Mouse (Mus musculus) MEL (cell line): ENCODE data around the gene Tnks2. TPM values are rescaled to one million over a fixed set of nuclear protein-coding genes. Genes with fewer than 3 reads are reported as not detected.

Experiments
- DNase-seq: peaks from one replicate; pipeline ENCODE4 v3.0.0; 2011; ENCODE audit warnings: low read depth, low spot score
- H3K27ac ChIP-seq: 2 replicates; pipeline ENCODE4 v1.5.1; 2012; ENCODE audit warnings: low read depth, mild to moderate bottlenecking, control low read depth, low read length, moderate library complexity; ENCODE audit not compliant: control insufficient read depth
- H3K27me3 ChIP-seq, 2 experiments: fragments of 150-350 bp in 1 of 2; sonication (generic) in 1 of 2; 2 replicates each; pipeline ENCODE4 v1.6.1; 2012; ENCODE audit warnings: low read length in 2 of 2, mild to moderate bottlenecking in 2 of 2, improper control_type of control experiment in 1 of 2, moderate library complexity in 1 of 2; ENCODE audit not compliant: insufficient read depth in 2 of 2, control insufficient read depth in 1 of 2
- H3K36me3 ChIP-seq, 2 experiments: 2 replicates each; pipeline ENCODE4 v1.6.1; 2012 to 2014; ENCODE audit warnings: low read length in 2 of 2, improper control_type of control experiment in 1 of 2, inconsistent platforms in 1 of 2, mild to moderate bottlenecking in 1 of 2; ENCODE audit not compliant: insufficient read depth in 2 of 2, control insufficient read depth in 1 of 2
- H3K4me1 ChIP-seq, 2 experiments: fragments of 150-350 bp in 1 of 2; sonication (generic) in 1 of 2; 2 replicates each; pipeline ENCODE4 v1.6.1; 2012; ENCODE audit warnings: low read length in 2 of 2, improper control_type of control experiment in 1 of 2, mild to moderate bottlenecking in 1 of 2; ENCODE audit not compliant: insufficient read depth in 2 of 2, control insufficient read depth in 1 of 2
- H3K4me3 ChIP-seq, 2 experiments: fragments of 150-350 bp in 1 of 2; sonication (generic) in 1 of 2; 2 replicates each; pipeline ENCODE4 v1.5.1; 2012; ENCODE audit warnings: low read depth in 2 of 2, low read length in 2 of 2, mild to moderate bottlenecking in 2 of 2, moderate library complexity in 2 of 2, control low read depth in 1 of 2, improper control_type of control experiment in 1 of 2; ENCODE audit not compliant: control insufficient read depth in 1 of 2, insufficient read depth in 1 of 2
- H3K79me2 ChIP-seq: 2 replicates; pipeline ENCODE4 v1.6.1; 2012; ENCODE audit warnings: mild to moderate bottlenecking, low read length, moderate library complexity; ENCODE audit not compliant: control insufficient read depth, poor library complexity, insufficient read depth
- H3K9ac ChIP-seq: 2 replicates; pipeline ENCODE4 v1.6.1; 2012; ENCODE audit warnings: low read depth, mild to moderate bottlenecking, control low read depth, low read length, moderate library complexity; ENCODE audit not compliant: control insufficient read depth, poor library complexity, severe bottlenecking
- H3K9me3 ChIP-seq: fragments of 150-350 bp; sonication (generic); replicated peaks from 2 replicates; pipeline ENCODE4 v1.6.1; 2012; ENCODE audit warnings: mild to moderate bottlenecking, low read length, improper control_type of control experiment, moderate library complexity; ENCODE audit not compliant: insufficient read depth
- BHLHE40 ChIP-seq: IDR thresholded peaks from 2 replicates; pipeline ENCODE4 v1.6.1; 2012; ENCODE audit warnings: low read depth, mild to moderate bottlenecking, inconsistent platforms, low read length, improper control_type of control experiment, borderline replicate concordance
- CHD1 ChIP-seq: IDR thresholded peaks from 2 replicates; pipeline ENCODE4 v1.6.1; 2012; ENCODE audit warnings: low read depth, mild to moderate bottlenecking, inconsistent platforms, low read length, improper control_type of control experiment
- CHD2 ChIP-seq: IDR thresholded peaks from 2 replicates; pipeline ENCODE4 v1.6.1; 2011; ENCODE audit warnings: low read length, improper control_type of control experiment
- CTCF ChIP-seq, 3 experiments: IDR thresholded peaks in 2 of 3; conservative IDR thresholded peaks in 1 of 3; 2 replicates each; pipeline ENCODE4 v1.5.1; 2011 to 2012; ENCODE audit warnings: low read length in 3 of 3, low read depth in 2 of 3, mild to moderate bottlenecking in 2 of 3, improper control_type of control experiment in 1 of 3, inconsistent platforms in 1 of 3, mixed read lengths in 1 of 3, moderate library complexity in 1 of 3; ENCODE audit not compliant: control insufficient read depth in 1 of 3, insufficient read depth in 1 of 3, poor library complexity in 1 of 3, severe bottlenecking in 1 of 3
- E2F4 ChIP-seq: IDR thresholded peaks from 2 replicates; pipeline ENCODE4 v1.6.1; 2011; ENCODE audit warnings: low read depth, low read length, improper control_type of control experiment, borderline replicate concordance
- MAX ChIP-seq: IDR thresholded peaks from 2 replicates; pipeline ENCODE4 v1.6.1; 2011; ENCODE audit warnings: low read length, improper control_type of control experiment
- MAZ ChIP-seq: IDR thresholded peaks from 2 replicates; pipeline ENCODE4 v1.6.1; 2012; ENCODE audit warnings: low read depth, mild to moderate bottlenecking, inconsistent platforms, low read length, improper control_type of control experiment
- MEF2A ChIP-seq: IDR thresholded peaks from 2 replicates; pipeline ENCODE4 v1.6.1; 2014; ENCODE audit warnings: low read depth, mild to moderate bottlenecking, inconsistent platforms, low read length, improper control_type of control experiment; ENCODE audit not compliant: poor library complexity, insufficient replicate concordance, severe bottlenecking; ENCODE audit errors: extremely low read depth
- MYB ChIP-seq: IDR thresholded peaks from 2 replicates; pipeline ENCODE4 v1.6.1; 2011; ENCODE audit warnings: mild to moderate bottlenecking, low read depth, low read length, improper control_type of control experiment
- MYC ChIP-seq: IDR thresholded peaks from 2 replicates; pipeline ENCODE4 v1.6.1; 2011; ENCODE audit warnings: low read depth, mild to moderate bottlenecking, low read length, improper control_type of control experiment, moderate library complexity
- NELFE ChIP-seq: IDR thresholded peaks from 2 replicates; pipeline ENCODE4 v1.6.1; 2011; ENCODE audit warnings: low read depth, low read length, improper control_type of control experiment
- POLR2AphosphoS5 ChIP-seq: IDR thresholded peaks from 2 replicates; pipeline ENCODE4 v1.6.1; 2012; ENCODE audit warnings: low read depth, borderline replicate concordance, mild to moderate bottlenecking, inconsistent platforms, low read length, moderate library complexity, mixed read lengths
- RAD21 ChIP-seq: IDR thresholded peaks from 2 replicates; pipeline ENCODE4 v1.6.1; 2011; ENCODE audit warnings: mild to moderate bottlenecking, low read depth, low read length, improper control_type of control experiment
- SMC3 ChIP-seq: IDR thresholded peaks from 2 replicates; pipeline ENCODE4 v1.6.1; 2011; ENCODE audit warnings: low read depth, low read length, improper control_type of control experiment
- TAL1 ChIP-seq: IDR thresholded peaks from 2 replicates; pipeline ENCODE4 v1.6.1; 2012; ENCODE audit warnings: mild to moderate bottlenecking, inconsistent platforms, low read length, moderate library complexity, mixed read lengths
- TBP ChIP-seq: IDR thresholded peaks from 2 replicates; pipeline ENCODE4 v1.8.0; 2011; ENCODE audit warnings: low read depth, low read length, improper control_type of control experiment
- TCF12 ChIP-seq: IDR thresholded peaks from 2 replicates; pipeline ENCODE4 v1.6.1; 2014; ENCODE audit warnings: low read depth, mild to moderate bottlenecking, inconsistent platforms, low read length, improper control_type of control experiment, moderate library complexity
- USF1 ChIP-seq: IDR thresholded peaks from 2 replicates; pipeline ENCODE4 v1.6.1; 2014; ENCODE audit warnings: low read depth, mild to moderate bottlenecking, inconsistent platforms, low read length, improper control_type of control experiment, moderate library complexity
- USF2 ChIP-seq, 2 experiments: IDR thresholded peaks; 2 replicates each; pipeline ENCODE4 v1.6.1; 2011 to 2012; ENCODE audit warnings: improper control_type of control experiment in 2 of 2, low read length in 2 of 2, borderline replicate concordance in 1 of 2, inconsistent platforms in 1 of 2, low read depth in 1 of 2, mild to moderate bottlenecking in 1 of 2; ENCODE audit not compliant: insufficient read depth in 1 of 2
- ZC3H11A ChIP-seq: IDR thresholded peaks from 2 replicates; pipeline ENCODE4 v1.6.1; 2012; ENCODE audit warnings: low read depth, mild to moderate bottlenecking, inconsistent platforms, low read length, improper control_type of control experiment
- ZKSCAN1 ChIP-seq: IDR thresholded peaks from 2 replicates; pipeline ENCODE4 v1.6.1; 2012; ENCODE audit warnings: low read depth, mild to moderate bottlenecking, inconsistent platforms, low read length, improper control_type of control experiment, moderate library complexity
- ZNF384 ChIP-seq: IDR thresholded peaks from 2 replicates; pipeline ENCODE4 v1.6.1; 2012; ENCODE audit warnings: low read depth, mild to moderate bottlenecking, inconsistent platforms, low read length, improper control_type of control experiment
- polyA plus RNA-seq, 2 experiments: library from polyadenylated mRNA; stranded (reverse) in 1 of 2; unstranded in 1 of 2; fragments of >175 nt in 1 of 2; fragments of >200 nt in 1 of 2; gene quantifications; 2 replicates each; pipeline versions ENCODE4 v1.2.1 to v1.2.4; 2012; ENCODE audit warnings: low replicate concordance in 2 of 2, low read depth in 1 of 2; ENCODE audit not compliant: insufficient read length in 2 of 2, insufficient read depth in 1 of 2, missing spikeins in 1 of 2
- total RNA-seq: library from RNA; depleted of rRNA; stranded (reverse); fragments of 300-350 nt; gene quantifications from 2 replicates; pipeline ENCODE4 v1.2.3, GENCODE M21; 2012

Tnks2 gene
- total and polyA plus RNA-seq, 3 experiments, result 22.3 to 65.0 (median 50.2) TPM

GRCm38 (mm10) chr19:36793450-36793849, 40.6 kb upstream of the Tnks2 start:
- H3K4me3 ChIP-seq, result no peak overlapping the region
- H3K9ac ChIP-seq, result no peak overlapping the region
- 0 out of 4 replicates have a peak, but pooled peaks cover 0 to 4% of the 10 kb centered on the region in 2 experiments for H3K4me1 ChIP-seq
- H3K27me3 ChIP-seq, result no peaks in the 10 kb centered on the region; a peak in 1 of 4 replicates
- no peak overlapping the region for H3K27ac ChIP-seq
- H3K79me2 ChIP-seq, result no peaks in the 10 kb centered on the region
- no peak for TF ChIP-seq CHD1
- no peak for TF ChIP-seq MAX
- no peak for TF ChIP-seq ZNF384
- TF ChIP-seq SMC3, result no peak
- TF ChIP-seq CTCF (IDR thresholded peaks at IDR 0.05 in 2 of 3, conservative IDR thresholded peaks at IDR 0.05 in 1 of 3; ENCODE audit: control insufficient read depth in 1 of 3, insufficient read depth in 1 of 3, low read depth in 2 of 3, low read length in 3 of 3, poor library complexity in 1 of 3, severe bottlenecking in 1 of 3), result no peak
- TF ChIP-seq MAZ, result no peak
- no peak for TF ChIP-seq MEF2A
- no peak for TF ChIP-seq TBP
- TF ChIP-seq USF2 (IDR thresholded peaks at IDR 0.05; ENCODE audit: borderline replicate concordance in 1 of 2, insufficient read depth in 1 of 2, low read depth in 1 of 2, low read length in 2 of 2), result no peak
- TF ChIP-seq MYC, result no peak
- no peak for TF ChIP-seq TCF12
- no peak for TF ChIP-seq NELFE
- no peak for TF ChIP-seq POLR2AphosphoS5
- no peak for TF ChIP-seq CHD2
- no peak for TF ChIP-seq TAL1
- no peak for TF ChIP-seq USF1
- no peak for TF ChIP-seq BHLHE40
- TF ChIP-seq RAD21, result no peak
- DNase-seq, result no peak
- H3K36me3 ChIP-seq, result peaks cover 0 to 2% of the 10 kb centered on the region in 2 experiments; a peak in 1 of 4 replicates
- no peaks in the 10 kb centered on the region for H3K9me3 ChIP-seq

- Histone ChIP-seq H3K9me3 (no peaks in the 10 kb centered on the region), H3K4me1 (0 out of 4 replicates have a peak, but pooled peaks cover 0 to 4% of the 10 kb centered on the region in 2 experiments), H3K27ac (no peak overlapping the region)
- TF ChIP-seq MYB (no peak), ZC3H11A (no peak), ZKSCAN1 (no peak), CTCF (IDR thresholded peaks at IDR 0.05 in 2 of 3, conservative IDR thresholded peaks at IDR 0.05 in 1 of 3; ENCODE audit: control insufficient read depth in 1 of 3, insufficient read depth in 1 of 3, low read depth in 2 of 3, low read length in 3 of 3, poor library complexity in 1 of 3, severe bottlenecking in 1 of 3) (no peak), MAZ (no peak), E2F4 (no peak)
- TF ChIP-seq, all 39 proteins: peak for 0
- Histone ChIP-seq H3K9ac (no peak overlapping the region), H3K79me2 (no peaks in the 10 kb centered on the region), H3K27me3 (no peaks in the 10 kb centered on the region; a peak in 1 of 4 replicates), H3K36me3 (peaks cover 0 to 2% of the 10 kb centered on the region in 2 experiments; a peak in 1 of 4 replicates), H3K4me3 (no peak overlapping the region)
- DNase-seq, result no peak
Measured at GRCm38 (mm10) chr19:36794008-36794407, 40.0 kb upstream of the Tnks2 start.
